Mouse (Mus musculus) CH12.LX (cell line): ENCODE results near the gene Gm572.

Experiments
- BHLHE40 ChIP-seq: IDR thresholded peaks from 2 replicates; pipeline ENCODE4 v1.6.1; 2011; ENCODE audit warnings: mild to moderate bottlenecking, low read depth, low read length, improper control_type of control experiment
- CTCF ChIP-seq, 2 experiments: IDR thresholded peaks in 1 of 2; conservative IDR thresholded peaks in 1 of 2; 2 replicates each; pipeline ENCODE4 v1.5.1; 2011 to 2012; ENCODE audit warnings: low read depth in 2 of 2, low read length in 2 of 2, improper control_type of control experiment in 1 of 2, inconsistent platforms in 1 of 2, mild to moderate bottlenecking in 1 of 2, moderate library complexity in 1 of 2
- TCF12 ChIP-seq: IDR thresholded peaks from 2 replicates; pipeline ENCODE4 v1.6.1; 2014; ENCODE audit warnings: low read depth, mild to moderate bottlenecking, inconsistent platforms, low read length, improper control_type of control experiment
- USF1 ChIP-seq: IDR thresholded peaks from 2 replicates; pipeline ENCODE4 v1.6.1; 2014; ENCODE audit warnings: low read depth, mild to moderate bottlenecking, inconsistent platforms, low read length, improper control_type of control experiment

DNA sequence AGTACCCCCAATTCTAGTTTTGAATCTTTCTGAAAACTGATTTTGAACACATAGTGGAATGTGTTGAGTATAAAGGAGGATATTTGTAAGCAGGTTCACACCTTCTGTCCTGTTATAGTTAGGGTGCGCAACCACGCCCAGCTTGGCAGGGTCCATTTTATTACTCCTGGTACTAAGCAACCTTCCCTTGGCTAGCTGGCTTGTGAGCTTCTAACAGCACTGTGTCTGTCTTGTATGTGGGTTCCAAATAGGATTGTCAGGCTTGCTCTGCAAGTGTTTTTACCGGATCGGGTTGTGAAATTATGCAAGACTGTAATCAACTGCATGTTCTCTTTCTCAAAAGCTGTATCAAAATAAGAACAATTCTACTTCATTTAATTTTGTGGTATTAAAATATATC lies 20.6 kb upstream of the Gm572 start:
- no peak for TF ChIP-seq CTCF (conservative IDR thresholded peaks at IDR 0.05 in 1 of 2, IDR thresholded peaks at IDR 0.05 in 1 of 2; ENCODE audit: low read depth in 2 of 2, low read length in 2 of 2)
- no peak for TF ChIP-seq TCF12
- no peak for TF ChIP-seq BHLHE40
- TF ChIP-seq USF1, result no peak
